Mouse (Mus musculus) forebrain, embryonic 13.5 days (tissue): ENCODE results near the gene Pla2g2f. TPM values are rescaled to one million over a fixed set of nuclear protein-coding genes. Genes with fewer than 3 reads are reported as not detected.

Experiments
- ATAC-seq: fragments of 200-750 bp; cut with Nextera tagmentation; 2 replicates; pipeline ENCODE4 v1.8.0; 2017
- H3K27ac ChIP-seq: fragments of 300-500 bp; sonication (generic); 2 replicates; pipeline ENCODE4 v1.5.1; 2015; ENCODE audit warnings: inconsistent platforms, mild to moderate bottlenecking, moderate library complexity
- H3K27me3 ChIP-seq: fragments of 300-500 bp; sonication (generic); 2 replicates; pipeline ENCODE4 v1.6.1; 2015; ENCODE audit warnings: mild to moderate bottlenecking, inconsistent platforms
- H3K36me3 ChIP-seq: fragments of 300-500 bp; sonication (generic); 2 replicates; pipeline ENCODE4 v1.6.1; 2015; ENCODE audit warnings: mild to moderate bottlenecking, inconsistent platforms; ENCODE audit not compliant: poor library complexity, severe bottlenecking
- H3K4me1 ChIP-seq: fragments of 300-500 bp; sonication (generic); 2 replicates; pipeline ENCODE4 v1.6.1; 2015; ENCODE audit warnings: inconsistent platforms
- H3K4me2 ChIP-seq: fragments of 300-500 bp; sonication (generic); 2 replicates; pipeline ENCODE4 v1.6.1; 2015; ENCODE audit warnings: inconsistent platforms, mild to moderate bottlenecking, moderate library complexity
- H3K4me3 ChIP-seq: fragments of 300-500 bp; sonication (generic); 2 replicates; pipeline ENCODE4 v1.5.1; 2015; ENCODE audit warnings: mild to moderate bottlenecking, inconsistent platforms
- H3K9ac ChIP-seq: fragments of 300-500 bp; sonication (generic); 2 replicates; pipeline ENCODE4 v1.6.1; 2015; ENCODE audit warnings: mild to moderate bottlenecking, inconsistent platforms
- H3K9me3 ChIP-seq: fragments of 300-500 bp; sonication (generic); replicated peaks from 2 replicates; pipeline ENCODE4 v1.6.1; 2016; ENCODE audit warnings: inconsistent platforms
- WGBS: fragments of 180-500 bp; shearing (Covaris S2); methylation state at CpG from one replicate; pipeline ENCODE4 v1.1.7; 2015; 5-methylcytosine and 5-hydroxymethylcytosine counted together
- polyA plus RNA-seq: library from polyadenylated mRNA; unstranded; fragments of >200 nt; fragmentation: Nextera tagmentation; extraction: Ambion mirVana; gene quantifications from 2 replicates; pipeline ENCODE4 v1.2.1, GENCODE M21; 2015

Pla2g2f gene
- polyA plus RNA-seq, 1 experiment from 2014 or later: not detected

DNA sequence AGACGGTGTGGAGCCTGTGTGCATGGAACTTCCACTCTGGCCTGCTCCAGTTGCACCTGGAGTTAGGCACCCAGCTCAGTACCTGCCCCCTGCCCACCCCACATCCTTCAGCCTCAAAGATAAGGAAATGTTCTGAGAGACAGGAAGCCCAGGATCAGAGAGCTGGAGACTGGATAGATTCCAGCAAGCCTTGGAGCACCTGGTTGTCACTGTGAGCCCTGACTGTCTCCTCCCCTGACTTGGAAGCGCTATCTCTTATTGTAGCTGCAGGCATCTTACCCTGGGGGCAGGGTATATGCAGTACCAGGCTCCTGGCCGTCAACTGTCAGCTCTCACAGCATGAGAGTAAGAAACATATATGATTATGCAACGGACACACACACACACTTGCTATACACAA, 2.0 kb downstream of the Pla2g2f start:
- no peaks in the 10 kb centered on the region for H3K4me1 ChIP-seq
- no peak overlapping the region for H3K27ac ChIP-seq
- no peak for ATAC-seq
- WGBS: 63% methylated on average over 4 of the region's 4 CpGs
- H3K27me3 ChIP-seq: 0 out of 2 replicates have a peak, but pooled peaks cover 3% of the 10 kb centered on the region
- H3K9me3 ChIP-seq: no peaks in the 10 kb centered on the region
- H3K4me2 ChIP-seq: no peak overlapping the region
- no peaks in the 10 kb centered on the region for H3K36me3 ChIP-seq
- H3K4me3 ChIP-seq: no peak overlapping the region
- H3K9ac ChIP-seq: no peak overlapping the region

DNA sequence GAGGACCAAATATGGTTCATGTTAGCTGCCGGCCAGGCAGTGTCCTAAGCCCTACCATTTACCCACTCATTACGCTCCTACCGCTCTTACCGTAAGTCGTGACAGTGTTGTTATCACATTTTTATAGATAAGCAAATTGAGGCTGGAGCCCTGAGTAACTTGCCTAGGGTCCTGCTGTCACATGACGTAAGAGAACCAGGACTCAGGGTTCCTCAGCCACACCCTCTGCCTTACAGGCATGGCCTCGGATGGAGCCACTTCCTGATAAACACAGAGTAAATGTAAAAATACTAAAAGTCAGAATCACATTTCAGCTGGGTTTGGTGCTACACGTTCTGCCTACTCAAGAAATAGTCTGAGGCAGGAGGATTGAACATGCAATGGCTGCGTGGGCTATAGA, 3.0 kb downstream of the Pla2g2f start:
- no peak overlapping the region for H3K9ac ChIP-seq
- no peaks in the 10 kb centered on the region for H3K4me1 ChIP-seq
- no peak overlapping the region for H3K4me2 ChIP-seq
- 0 out of 2 replicates have a peak, but pooled peaks cover 3% of the 10 kb centered on the region for H3K27me3 ChIP-seq
- H3K4me3 ChIP-seq: no peak overlapping the region
- ATAC-seq: no peak
- 86% methylated on average over 9 of the region's 9 CpGs for WGBS
- H3K36me3 ChIP-seq: no peaks in the 10 kb centered on the region
- H3K9me3 ChIP-seq: no peaks in the 10 kb centered on the region
- no peak overlapping the region for H3K27ac ChIP-seq

DNA sequence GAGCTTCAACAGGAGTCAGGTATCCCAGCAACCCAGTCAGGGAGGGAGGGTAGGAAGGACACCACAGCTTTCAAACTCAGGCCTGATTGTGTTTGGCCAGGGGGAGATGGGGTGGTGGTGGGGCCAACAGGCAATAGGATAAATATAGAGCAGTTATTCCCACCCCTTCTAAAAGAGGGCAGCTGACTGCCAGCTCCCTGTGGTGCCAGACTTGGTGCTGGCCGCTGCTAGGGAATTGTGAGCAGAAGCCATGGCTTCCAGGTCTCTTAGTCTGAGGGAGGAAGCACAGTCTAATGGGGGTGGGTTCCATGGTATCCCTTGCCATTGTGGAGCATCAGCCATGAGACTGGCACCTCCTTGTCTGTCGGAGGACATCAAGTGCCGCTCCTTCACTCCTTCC, 3.8 kb downstream of the Pla2g2f start:
- ATAC-seq: no peak
- Histone ChIP-seq H3K27ac (no peak overlapping the region), H3K4me2 (no peak overlapping the region), H3K4me3 (no peak overlapping the region), H3K9me3 (no peaks in the 10 kb centered on the region), H3K27me3 (0 out of 2 replicates have a peak, but pooled peaks cover 3% of the 10 kb centered on the region), H3K9ac (no peak overlapping the region), H3K4me1 (no peaks in the 10 kb centered on the region), H3K36me3 (no peaks in the 10 kb centered on the region)
- 87% methylated on average over 3 of the region's 3 CpGs for WGBS

GRCm38 (mm10) chr4:138752603-138753002, 4.8 kb downstream of the Pla2g2f start:
- Histone ChIP-seq H3K9ac (no peak overlapping the region), H3K9me3 (no peaks in the 10 kb centered on the region), H3K27ac (no peak overlapping the region), H3K4me1 (peaks cover 8% of the 10 kb centered on the region; the same call in 1 of the 2 replicates), H3K36me3 (no peaks in the 10 kb centered on the region), H3K4me2 (no peak overlapping the region), H3K4me3 (no peak overlapping the region), H3K27me3 (0 out of 2 replicates have a peak, but pooled peaks cover 3% of the 10 kb centered on the region)
- no peak for ATAC-seq
- WGBS: 89% methylated on average over 6 of the region's 6 CpGs

- Histone ChIP-seq H3K36me3 (no peaks in the 10 kb centered on the region), H3K27ac (no peak overlapping the region), H3K4me1 (peaks cover 11% of the 10 kb centered on the region; the same call in 1 of the 2 replicates), H3K9ac (no peak overlapping the region), H3K4me3 (no peak overlapping the region), H3K27me3 (0 out of 2 replicates have a peak, but pooled peaks cover 3% of the 10 kb centered on the region), H3K4me2 (no peak overlapping the region), H3K9me3 (no peaks in the 10 kb centered on the region)
- ATAC-seq: peak; percentile 70; the same call in 1 of the 2 replicates
- 56% methylated on average over 8 of the region's 8 CpGs for WGBS
Measured at GRCm38 (mm10) chr4:138748369-138749072, 8.9 kb downstream of the Pla2g2f start.

GRCm38 (mm10) chr4:138747851-138748250, 9.6 kb downstream of the Pla2g2f start:
- 53% methylated on average over 10 of the region's 10 CpGs for WGBS
- no peak overlapping the region for H3K9ac ChIP-seq
- ATAC-seq: peak; percentile 57; the same call in 1 of the 2 replicates
- H3K36me3 ChIP-seq: no peaks in the 10 kb centered on the region
- H3K4me3 ChIP-seq: no peak overlapping the region
- no peak overlapping the region for H3K27ac ChIP-seq
- peaks cover 11% of the 10 kb centered on the region; the same call in 1 of the 2 replicates for H3K4me1 ChIP-seq
- H3K4me2 ChIP-seq: no peak overlapping the region
- no peaks in the 10 kb centered on the region for H3K9me3 ChIP-seq
- 0 out of 2 replicates have a peak, but pooled peaks cover 3% of the 10 kb centered on the region for H3K27me3 ChIP-seq

DNA sequence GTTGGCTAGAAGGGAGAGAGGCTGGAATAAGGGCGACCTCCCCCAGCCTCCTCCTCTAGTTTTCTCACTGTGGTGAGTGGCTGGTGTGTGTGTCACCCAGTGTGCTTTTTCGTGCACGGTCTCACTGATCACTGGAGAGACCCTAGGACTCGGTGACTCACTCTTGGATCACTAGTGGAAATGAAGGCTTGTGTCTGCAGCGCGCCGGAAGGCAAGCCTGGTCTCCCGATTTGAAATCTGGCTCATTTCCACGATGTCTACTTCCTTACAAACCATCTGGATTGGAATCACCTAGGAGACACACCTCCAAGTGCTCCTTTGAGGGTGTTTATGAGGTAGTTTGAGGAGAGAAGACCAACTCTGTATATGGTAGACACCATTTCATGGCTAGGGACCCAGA, 10.6 kb downstream of the Pla2g2f start:
- H3K4me3 ChIP-seq: no peak overlapping the region
- ATAC-seq: no peak

GRCm38 (mm10) chr4:138745884-138746283, 11.5 kb downstream of the Pla2g2f start:
- Histone ChIP-seq H3K4me3 (no peak overlapping the region), H3K4me1 (peaks cover 11% of the 10 kb centered on the region; the same call in 1 of the 2 replicates), H3K9me3 (no peaks in the 10 kb centered on the region), H3K4me2 (no peak overlapping the region), H3K27me3 (0 out of 2 replicates have a peak, but pooled peaks cover 3% of the 10 kb centered on the region), H3K27ac (no peak overlapping the region), H3K9ac (no peak overlapping the region), H3K36me3 (no peaks in the 10 kb centered on the region)
- 80% methylated on average over 4 of the region's 4 CpGs for WGBS
- ATAC-seq: no peak

More for the DNA sequence above, 10.6 kb downstream of the Pla2g2f start:
- Histone ChIP-seq H3K9me3 (no peaks in the 10 kb centered on the region), H3K9ac (no peak overlapping the region), H3K27ac (no peak overlapping the region), H3K27me3 (0 out of 2 replicates have a peak, but pooled peaks cover 3% of the 10 kb centered on the region), H3K36me3 (no peaks in the 10 kb centered on the region), H3K4me1 (peaks cover 11% of the 10 kb centered on the region; the same call in 1 of the 2 replicates), H3K4me2 (no peak overlapping the region)
- WGBS: 83% methylated on average over 9 of the region's 9 CpGs

- Histone ChIP-seq H3K36me3 (no peaks in the 10 kb centered on the region), H3K27me3 (no peaks in the 10 kb centered on the region), H3K9me3 (no peaks in the 10 kb centered on the region), H3K4me1 (peaks cover 6% of the 10 kb centered on the region; the same call in 1 of the 2 replicates), H3K4me3 (no peak overlapping the region), H3K9ac (no peak overlapping the region), H3K27ac (no peak overlapping the region), H3K4me2 (no peak overlapping the region)
- ATAC-seq: no peak
- WGBS: 19% methylated on average over 7 of the region's 7 CpGs
Measured at GRCm38 (mm10) chr4:138739136-138739851, 18.1 kb downstream of the Pla2g2f start.

- WGBS: 86% methylated on average over 7 of the region's 7 CpGs
- no peaks in the 10 kb centered on the region for H3K9me3 ChIP-seq
- no peak within 1 kb of the TSS for H3K9ac ChIP-seq
- H3K36me3 ChIP-seq: no peaks in the 10 kb centered on the region
- no peak within 1 kb of the TSS for H3K4me3 ChIP-seq
- H3K4me1 ChIP-seq: peaks cover 6% of the 10 kb centered on the region; the same call in 1 of the 2 replicates
- H3K27ac ChIP-seq: no peak within 1 kb of the TSS
- no peaks in the 10 kb centered on the region for H3K27me3 ChIP-seq
- no peak for ATAC-seq
- H3K4me2 ChIP-seq: no peak within 1 kb of the TSS
Measured at GRCm38 (mm10) chr4:138737031-138737430, 20.4 kb downstream of the Pla2g2f start, which contains the start of gene Ubxn10. Gene Ubxn10, minus strand, starts transcription at chr4:138737167.

DNA sequence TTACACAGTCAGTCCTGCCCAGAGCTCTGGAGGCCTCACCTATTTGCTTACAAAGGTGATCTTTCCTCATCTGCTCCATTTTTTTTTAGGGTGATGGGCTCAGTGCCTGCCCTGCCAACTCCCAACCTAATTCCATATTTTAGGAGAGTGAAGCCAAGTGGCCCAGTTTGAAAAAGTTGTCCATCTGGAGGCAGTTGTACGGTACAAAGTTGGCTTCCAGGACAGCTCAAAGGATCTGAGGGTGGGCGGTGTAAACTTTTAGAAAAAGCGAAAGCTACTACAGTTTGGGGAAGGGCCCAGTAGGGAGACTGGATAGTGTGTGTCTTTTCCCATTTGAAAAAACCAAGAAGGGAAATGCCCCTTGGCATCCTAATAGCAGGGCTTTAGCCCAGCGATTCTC, 22.6 kb downstream of the Pla2g2f start:
- Histone ChIP-seq H3K4me3 (no peak overlapping the region), H3K27me3 (no peaks in the 10 kb centered on the region), H3K36me3 (no peaks in the 10 kb centered on the region), H3K27ac (no peak overlapping the region), H3K9me3 (no peaks in the 10 kb centered on the region), H3K9ac (no peak overlapping the region), H3K4me1 (peaks cover 6% of the 10 kb centered on the region; the same call in 1 of the 2 replicates), H3K4me2 (no peak overlapping the region)
- ATAC-seq: no peak
- 93% methylated on average over 4 of the region's 4 CpGs for WGBS

GRCm38 (mm10) chr4:138734105-138734504, 23.3 kb downstream of the Pla2g2f start:
- Histone ChIP-seq H3K9ac (no peak overlapping the region), H3K36me3 (no peaks in the 10 kb centered on the region), H3K4me3 (no peak overlapping the region), H3K9me3 (no peaks in the 10 kb centered on the region), H3K27ac (no peak overlapping the region), H3K27me3 (no peaks in the 10 kb centered on the region), H3K4me2 (no peak overlapping the region), H3K4me1 (peaks cover 9% of the 10 kb centered on the region)
- 83% methylated on average over 7 of the region's 7 CpGs for WGBS
- no peak for ATAC-seq
